Mouse (Mus musculus) ES-Bruce4 (cell line): ENCODE measurements at regions not wholly inside any gene's neighbourhood (a gene's known extent, or its start where the extent isn't known, plus 50 kb on each side); places are given as distances from the start of the nearest gene placed in this dataset.

Source experiments
- CTCF ChIP-seq: IDR thresholded peaks from one replicate; pipeline ENCODE4 v1.8.1; 2011; ENCODE audit warnings: low read depth, low read length
- POLR2A ChIP-seq: IDR thresholded peaks from one replicate; pipeline ENCODE4 v1.8.1; 2011; ENCODE audit warnings: low read length; ENCODE audit not compliant: insufficient read depth

DNA sequence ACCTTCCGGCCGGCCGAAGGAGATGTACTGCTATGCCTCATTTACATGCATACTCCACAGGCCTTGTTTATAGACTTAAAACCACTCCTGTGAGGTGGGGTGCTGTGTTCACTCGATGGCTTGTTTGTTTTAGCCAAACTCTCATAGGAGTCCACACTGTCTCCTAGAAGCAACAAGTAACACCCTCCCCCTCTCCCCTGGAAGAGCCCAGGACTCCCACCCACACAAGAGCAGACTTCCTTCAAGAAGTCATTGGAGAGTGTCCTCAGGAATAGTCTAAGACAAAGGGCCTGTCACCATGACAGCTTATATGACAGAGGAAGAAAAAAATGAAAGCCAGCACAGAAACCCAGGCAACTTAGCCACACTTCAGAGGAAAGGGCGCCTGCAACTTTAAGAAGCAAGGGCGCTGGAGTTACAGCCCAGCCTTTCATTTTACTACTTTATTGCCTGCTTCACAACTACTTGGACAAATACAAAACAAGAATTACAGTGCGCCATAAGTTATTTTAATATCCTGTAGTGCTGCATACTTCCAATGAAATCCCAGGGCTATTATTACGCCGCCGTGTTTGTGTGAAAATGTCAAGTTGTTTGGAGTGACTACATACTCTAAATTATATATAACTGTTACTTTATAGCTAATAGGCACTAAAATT lies 229.9 kb upstream of the Mgmt start:
- TF ChIP-seq CTCF (no peak), POLR2A (no peak)
